Mouse (Mus musculus): ENCODE measurements around the gene Prkaa2.
"Not testable (repeated sequence)": the region's sequence is repeated elsewhere in the genome, so short reads cannot be mapped to it uniquely, and the experiment has no call there.

Gene Prkaa2

DNA sequence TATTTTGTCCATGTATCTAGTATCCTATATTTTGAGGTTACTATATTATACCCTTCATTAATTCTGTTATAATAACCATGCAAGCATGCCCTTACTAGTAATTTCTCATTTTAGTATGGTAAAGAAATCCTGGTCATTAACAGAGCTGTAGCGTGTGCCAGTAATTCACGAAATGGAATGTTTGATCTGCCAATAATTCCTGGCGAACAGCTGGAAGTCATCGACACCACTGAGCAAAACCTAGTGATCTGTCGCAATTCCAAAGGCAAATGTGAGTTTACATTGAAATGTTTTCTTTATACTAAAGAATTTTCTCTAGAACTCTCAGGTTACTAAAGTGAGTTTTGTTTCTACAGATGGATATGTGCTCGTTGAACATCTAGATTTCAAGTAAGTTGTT lies 94.2 kb downstream of the Prkaa2 start:
- no peak for DNase-seq

- no peak for DNase-seq
Observed at GRCm38 (mm10) chr4:105013718-105014117, 96.0 kb downstream of the Prkaa2 start.

GRCm38 (mm10) chr4:105007360-105008018 lies 102.2 kb downstream of the Prkaa2 start:
- no peak for DNase-seq

- not testable (repeated sequence) for DNase-seq
Observed at GRCm38 (mm10) chr4:105004649-105005048, 105.0 kb downstream of the Prkaa2 start.

DNA sequence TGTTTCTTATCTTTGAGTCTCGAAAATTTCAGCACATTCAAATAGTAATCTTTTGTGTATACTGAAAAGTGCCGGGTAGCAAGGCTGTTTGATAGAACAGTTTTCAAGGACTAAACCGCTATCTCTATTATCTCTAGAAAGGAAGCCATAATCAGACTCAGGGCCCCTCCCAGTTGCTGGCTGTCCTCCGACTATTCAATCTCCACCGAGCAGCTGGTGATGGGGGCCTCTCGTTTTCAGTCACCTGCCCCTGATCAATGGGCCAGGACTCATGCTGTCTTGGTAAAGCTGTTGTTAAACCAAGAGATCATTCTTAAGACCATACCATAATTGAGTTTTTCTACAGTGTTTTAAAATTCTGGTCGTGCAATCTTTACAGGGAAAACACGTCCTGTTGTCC lies 105.6 kb downstream of the Prkaa2 start:
- no peak for DNase-seq

DNA sequence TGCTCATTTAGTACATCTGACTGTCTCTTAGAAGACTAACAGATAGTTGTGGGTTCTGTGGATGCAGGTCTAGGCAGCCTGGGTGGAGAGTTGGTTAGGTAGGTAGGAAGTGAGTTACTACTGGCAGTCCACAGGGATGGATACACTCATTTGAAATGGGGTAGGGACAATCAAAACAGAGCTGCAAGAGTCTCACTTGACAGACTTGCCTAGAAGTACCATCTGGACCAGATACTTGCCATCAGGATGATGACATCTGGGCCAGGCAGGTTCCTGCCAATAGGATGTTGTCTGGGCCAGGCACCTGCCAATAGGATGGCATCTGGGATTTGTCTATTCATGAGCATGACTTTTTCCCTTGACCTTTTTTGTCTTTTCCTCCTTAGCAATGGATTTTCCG lies 108.0 kb downstream of the Prkaa2 start:
- DNase-seq: no peak

DNA sequence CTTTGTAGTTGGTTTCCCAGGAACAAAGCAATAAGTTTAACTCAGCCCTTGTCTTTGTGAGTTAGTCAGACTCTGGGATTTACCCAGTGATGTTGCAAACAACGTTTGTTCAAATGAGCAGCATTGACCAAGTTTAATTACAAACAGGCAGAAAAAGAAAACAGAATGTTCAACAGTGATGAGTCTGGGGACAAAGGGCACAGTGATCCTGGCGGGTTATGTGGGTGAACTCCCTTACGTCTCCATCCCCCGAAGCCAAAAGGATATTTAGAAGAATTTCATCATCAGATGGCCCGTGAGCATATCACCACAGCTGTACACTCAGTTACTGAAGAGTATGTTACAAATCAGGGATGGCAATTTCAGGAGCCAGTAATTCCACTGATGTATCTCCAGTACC lies 110.0 kb downstream of the Prkaa2 start:
- no peak for DNase-seq

GRCm38 (mm10) chr4:104993140-104993874 lies 116.4 kb downstream of the Prkaa2 start:
- no peak for DNase-seq

- no peak for DNase-seq
Observed at GRCm38 (mm10) chr4:104992271-104992670, 117.4 kb downstream of the Prkaa2 start.

DNA sequence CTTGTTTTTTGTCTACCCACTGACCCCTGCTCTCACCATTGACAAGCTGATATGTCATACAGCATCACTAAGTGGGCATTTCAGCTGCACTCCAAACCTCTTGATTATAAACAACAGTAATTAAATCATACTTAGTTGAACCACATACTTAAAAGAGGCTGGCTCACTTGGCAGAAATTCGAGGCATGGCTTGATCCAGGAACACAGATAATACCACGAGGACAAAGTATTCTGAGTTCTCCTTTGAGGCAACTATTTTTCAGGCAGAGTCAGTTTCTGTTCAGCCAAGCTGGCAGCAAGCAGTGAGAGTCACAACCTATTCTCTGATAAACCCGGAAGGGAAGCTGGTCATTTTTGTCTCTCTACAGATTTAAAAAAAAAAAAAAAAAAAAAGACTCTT lies 119.0 kb downstream of the Prkaa2 start:
- no peak for DNase-seq

GRCm38 (mm10) chr4:104990016-104990415 lies 119.7 kb downstream of the Prkaa2 start:
- no peak for DNase-seq

- no peak for DNase-seq
Observed at GRCm38 (mm10) chr4:104988709-104989108, 121.0 kb downstream of the Prkaa2 start.

GRCm38 (mm10) chr4:104988102-104988501 lies 121.6 kb downstream of the Prkaa2 start:
- DNase-seq: no peak

- DNase-seq: no peak
Observed at GRCm38 (mm10) chr4:104987631-104988030, 122.1 kb downstream of the Prkaa2 start.

DNA sequence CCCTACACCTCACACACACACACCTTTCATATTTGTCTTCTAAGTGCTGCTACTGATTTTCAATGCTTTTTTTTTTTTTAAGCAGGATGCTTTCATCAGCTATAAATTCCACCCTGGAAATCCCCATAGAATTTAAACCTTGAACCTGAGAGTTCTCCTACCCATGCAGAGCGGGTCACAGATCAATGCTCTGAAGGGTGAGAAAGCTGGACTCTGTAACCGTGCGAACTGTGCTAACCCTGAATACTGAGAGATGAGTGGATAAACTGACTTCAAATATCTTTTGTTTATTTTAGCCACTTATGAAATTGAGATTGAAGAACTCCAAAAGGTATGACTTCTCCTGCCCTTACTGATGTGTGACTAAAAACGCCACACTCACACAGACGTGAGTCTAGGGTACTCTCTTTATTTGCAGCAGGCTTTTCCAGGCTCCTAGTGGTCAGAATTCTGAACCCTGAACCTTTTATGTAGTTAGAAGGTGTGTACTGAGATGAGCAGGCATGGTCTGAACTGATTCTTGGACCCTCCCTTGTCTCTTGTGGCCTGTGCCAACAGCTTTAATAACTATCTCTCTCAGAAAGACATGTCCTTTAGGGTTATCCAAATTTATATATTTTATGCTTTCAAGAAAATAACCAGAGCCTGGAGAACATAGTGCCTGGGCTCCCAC lies 123.6 kb downstream of the Prkaa2 start:
- no peak for DNase-seq
